In the genomic region with DNA sequence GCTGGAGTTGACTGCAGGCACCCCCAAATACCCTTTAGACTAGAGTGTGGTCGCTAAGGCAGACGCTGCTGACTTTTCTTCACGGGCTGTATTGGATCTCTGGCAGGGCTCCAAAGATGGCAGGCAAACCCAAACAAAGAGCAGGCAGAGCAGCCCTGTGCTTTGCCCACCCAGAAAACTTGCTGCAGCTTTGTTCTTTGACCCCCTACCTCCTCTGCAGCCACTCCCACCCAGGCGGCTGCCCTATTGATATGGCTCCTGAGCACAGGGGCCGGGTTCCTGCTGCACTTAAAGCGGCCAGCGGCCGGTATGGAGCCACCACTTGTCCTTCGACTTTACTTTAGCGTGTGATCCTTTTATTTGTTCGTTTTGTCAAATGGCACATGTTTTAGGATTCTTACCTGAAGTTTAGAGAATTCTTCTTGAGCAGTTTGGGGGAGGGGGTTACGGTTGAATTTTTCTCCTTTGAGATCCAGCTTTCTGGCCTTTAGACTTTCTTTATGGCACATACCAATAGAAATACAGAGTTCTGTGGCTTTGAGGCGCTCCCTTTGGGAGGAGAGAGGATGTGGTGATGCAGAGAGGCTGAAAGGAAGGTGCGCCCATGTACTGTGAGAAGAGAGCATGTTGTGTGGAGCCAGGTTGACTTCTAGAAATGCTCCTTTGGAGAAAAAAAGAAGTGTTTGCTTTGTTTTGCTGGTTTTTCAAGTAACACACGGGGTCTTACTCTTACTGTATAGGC, we compare ENCODE assay signal across 11 mouse cellular contexts. TPM values are rescaled to one million over a fixed set of nuclear protein-coding genes. Genes with fewer than 3 reads are reported as not detected.
DNase-seq lines count a peak whose midpoint lies in the region; ATAC-seq and TF ChIP-seq lines count a peak whose summit lies in the region.
"Had no signal": no experiment of that assay in that cellular context is flagged by ENCODE, and none has a peak within 500 bp of the region (broad histone marks: within the 10 kb centered on the region; RNA-seq: fewer than 3 reads in every experiment).

No protein-coding gene starts in this region.

- DNase-seq in cerebellum, postnatal 10 days: peak; percentile 27 to 34
- DNase-seq in kidney, postnatal 10 days: peak; percentile 21
- DNase-seq in kidney, adult 2 months: no peak
- DNase-seq in retina, postnatal 1 day: peak; percentile 19
- no peak for DNase-seq in retina, embryonic 14.5 days (ENCODE audit: low spot score)
- no peak for DNase-seq in thymus, postnatal 4 days
- DNase-seq: adrenal gland, postnatal 14 days; thymus, postnatal 14 days had no signal

- 58% methylated on average over 15 of the region's 15 CpGs for WGBS in kidney, adult 2 months

- no peak for TF ChIP-seq CTCF in kidney, adult 2 months (conservative IDR thresholded peaks at IDR 0.05; ENCODE audit: insufficient read depth, insufficient read length, low read depth, low read length)

- no peak overlapping the region for H3K27ac ChIP-seq in kidney, adult 2 months (ENCODE audit: insufficient read depth, low read depth, low read length)
- H3K27ac ChIP-seq: heart, embryonic 15.5 days had no signal

- no peak for TF ChIP-seq POLR2A in kidney, adult 2 months (IDR thresholded peaks at IDR 0.05; ENCODE audit: low read depth, low read length)

- no peak overlapping the region for H3K4me3 ChIP-seq in kidney, adult 2 months (ENCODE audit: insufficient read depth, low read depth, low read length)
- H3K4me3 ChIP-seq: heart, embryonic 15.5 days had no signal

- no peak for ATAC-seq in cerebellum, adult (ENCODE audit: insufficient number of reproducible peaks, low FRiP score, low TSS enrichment)
- no peak for ATAC-seq in megakaryocyte progenitor cell, adult 5-6 weeks (replicated peaks; ENCODE audit: poor library complexity)

- H3K4me1 ChIP-seq in kidney, adult 2 months (ENCODE audit: control insufficient read depth, insufficient read depth, low read length): no peaks in the 10 kb centered on the region
- H3K4me1 ChIP-seq: heart, embryonic 15.5 days had no signal

- H3K27me3 ChIP-seq in kidney, adult 2 months (replicated peaks; ENCODE audit: control insufficient read depth, insufficient read depth, low read length): no peaks in the 10 kb centered on the region
- H3K27me3 ChIP-seq: heart, embryonic 15.5 days had no signal

- H3K36me3 ChIP-seq in kidney, adult 2 months (ENCODE audit: control insufficient read depth, insufficient read depth, low read length): no peaks in the 10 kb centered on the region
- H3K36me3 ChIP-seq: heart, embryonic 15.5 days had no signal

RNA-seq across cellular contexts. Expression of a gene that starts 24.8 kb away (rescaled TPM):
- polyA plus RNA-seq in kidney, adult 2 months (2012; rRNA removed): 3.5 and 3.8 TPM in 2 replicates
- 10.0 and 10.3 TPM in 2 replicates for total RNA-seq in megakaryocyte progenitor cell, adult 5-6 weeks (2015)
- 4.3 and 6.9 TPM in 2 replicates for total RNA-seq in megakaryocyte progenitor cell, adult 5-6 weeks (2017)

Comparison
In these comparisons a context has a peak if more than half of its experiments do, and no peak if none do; other contexts are left out.
1. DNase-seq: peak in cerebellum, postnatal 10 days (2 of 2), kidney, postnatal 10 days (single experiment) and retina, postnatal 1 day (single experiment); none in kidney, adult 2 months (single experiment), retina, embryonic 14.5 days (single experiment) and thymus, postnatal 4 days (single experiment).